Mouse (Mus musculus): ENCODE measurements at regions not wholly inside any gene's neighbourhood (a gene's known extent, or its start where the extent isn't known, plus 50 kb on each side); places are given as distances from the start of the nearest gene placed in this dataset.

- WGBS = 58% methylated on average over 1 of the region's 1 CpGs
- TF ChIP-seq CTCF (IDR thresholded peaks at IDR 0.05; ENCODE audit: borderline replicate concordance, insufficient read depth, low read depth, low read length) (no peak), POLR2A (IDR thresholded peaks at IDR 0.05; ENCODE audit: borderline replicate concordance, insufficient read depth, low read length) (no peak)
- H3K4me3 ChIP-seq (replicated peaks; ENCODE audit: insufficient read depth, low read depth, low read length) = no peak overlapping the region
- no peak for DNase-seq
- H3K27me3 ChIP-seq (ENCODE audit: control insufficient read depth, insufficient read depth, low read length) = no peaks in the 10 kb centered on the region
- no peaks in the 10 kb centered on the region for H3K4me1 ChIP-seq (ENCODE audit: control insufficient read depth, insufficient read depth, low read length)
- no peak overlapping the region for H3K27ac ChIP-seq (ENCODE audit: insufficient read depth, low read length)
Observed at GRCm38 (mm10) chr6:75281506-75282194, 1215.9 kb downstream of the Gm9008 start.

GRCm38 (mm10) chr6:75254076-75254414, 1243.5 kb downstream of the Gm9008 start:
- H3K27ac ChIP-seq (ENCODE audit: insufficient read depth, low read length) = no peak overlapping the region
- TF ChIP-seq POLR2A (IDR thresholded peaks at IDR 0.05; ENCODE audit: borderline replicate concordance, insufficient read depth, low read length) (no peak), CTCF (IDR thresholded peaks at IDR 0.05; ENCODE audit: borderline replicate concordance, insufficient read depth, low read depth, low read length) (no peak)
- no peak for DNase-seq
- no peaks in the 10 kb centered on the region for H3K27me3 ChIP-seq (ENCODE audit: control insufficient read depth, insufficient read depth, low read length)
- whole genome bisulfite sequencing = 76% methylated on average over 3 of the region's 3 CpGs
- H3K4me1 ChIP-seq (ENCODE audit: control insufficient read depth, insufficient read depth, low read length) = no peaks in the 10 kb centered on the region; the same call in 1 of the 2 replicates
- no peak overlapping the region for H3K4me3 ChIP-seq (replicated peaks; ENCODE audit: insufficient read depth, low read depth, low read length)

- Histone ChIP-seq H3K4me3 (replicated peaks; ENCODE audit: insufficient read depth, low read depth, low read length) (no peak overlapping the region), H3K27me3 (ENCODE audit: control insufficient read depth, insufficient read depth, low read length) (no peaks in the 10 kb centered on the region), H3K27ac (ENCODE audit: insufficient read depth, low read length) (no peak overlapping the region), H3K4me1 (ENCODE audit: control insufficient read depth, insufficient read depth, low read length) (no peaks in the 10 kb centered on the region; the same call in 1 of the 2 replicates)
- DNase-seq = peak in 1 of 2 experiments; percentile 12
- TF ChIP-seq POLR2A (IDR thresholded peaks at IDR 0.05; ENCODE audit: borderline replicate concordance, insufficient read depth, low read length) (no peak), CTCF (IDR thresholded peaks at IDR 0.05; ENCODE audit: borderline replicate concordance, insufficient read depth, low read depth, low read length) (no peak)
- WGBS = 23% methylated on average over 4 of the region's 4 CpGs
Observed at GRCm38 (mm10) chr6:75253357-75254075, 1244.1 kb downstream of the Gm9008 start.

GRCm38 (mm10) chr6:75215515-75215914, 1282.1 kb downstream of the Gm9008 start:
- no peaks in the 10 kb centered on the region for H3K4me1 ChIP-seq (ENCODE audit: control insufficient read depth, insufficient read depth, low read length)
- H3K4me3 ChIP-seq (replicated peaks; ENCODE audit: insufficient read depth, low read depth, low read length) = no peak overlapping the region
- WGBS = 82% methylated on average over 2 of the region's 2 CpGs
- no peak overlapping the region for H3K27ac ChIP-seq (ENCODE audit: insufficient read depth, low read length)
- DNase-seq = no peak
- TF ChIP-seq POLR2A (IDR thresholded peaks at IDR 0.05; ENCODE audit: borderline replicate concordance, insufficient read depth, low read length) (no peak), CTCF (IDR thresholded peaks at IDR 0.05; ENCODE audit: borderline replicate concordance, insufficient read depth, low read depth, low read length) (no peak)
- H3K27me3 ChIP-seq (ENCODE audit: control insufficient read depth, insufficient read depth, low read length) = no peaks in the 10 kb centered on the region

- TF ChIP-seq CTCF (IDR thresholded peaks at IDR 0.05; ENCODE audit: borderline replicate concordance, insufficient read depth, low read depth, low read length) = no peak
- TF ChIP-seq POLR2A (IDR thresholded peaks at IDR 0.05; ENCODE audit: borderline replicate concordance, insufficient read depth, low read length) = no peak
- H3K4me3 ChIP-seq (replicated peaks; ENCODE audit: insufficient read depth, low read depth, low read length) = no peak overlapping the region
- no peak for DNase-seq
- no peak overlapping the region for H3K27ac ChIP-seq (ENCODE audit: insufficient read depth, low read length)
- whole genome bisulfite sequencing = 69% methylated on average over 3 of the region's 3 CpGs
- H3K4me1 ChIP-seq (ENCODE audit: control insufficient read depth, insufficient read depth, low read length) = no peaks in the 10 kb centered on the region
- H3K27me3 ChIP-seq (ENCODE audit: control insufficient read depth, insufficient read depth, low read length) = no peaks in the 10 kb centered on the region
Observed at GRCm38 (mm10) chr6:75212721-75213475, 1284.7 kb downstream of the Gm9008 start.

Measured in cerebellum, adult 2 months (tissue).